Mouse (Mus musculus): ENCODE data around the gene Vmn1r24. TPM values are rescaled to one million over a fixed set of nuclear protein-coding genes. Genes with fewer than 3 reads are reported as not detected.

The Vmn1r24 gene
- not detected in 2 replicates for polyA plus RNA-seq (2012; rRNA removed; ENCODE audit: low replicate concordance)

GRCm38 (mm10) chr6:57961403-57961802 is at the start of gene Vmn1r24:
Vmn1r24 (minus strand) TSS chr6:57961503.

GRCm38 (mm10) chr6:57980710-57981109 is 19.4 kb upstream of the Vmn1r24 start, which contains the start of gene Vmn1r25:
Vmn1r25 (minus strand) TSS chr6:57980810.

GRCm38 (mm10) chr6:57926738-57927137 is 34.6 kb downstream of the Vmn1r24 start, which contains the start of gene Vmn1r23:
Vmn1r23 (minus strand) TSS chr6:57926838.

GRCm38 (mm10) chr6:57907928-57908327 is 53.4 kb downstream of the Vmn1r24 start, which contains the start of gene Vmn1r22:
Vmn1r22 (minus strand) TSS chr6:57908028.

Other genes starting within 250 kb of the Vmn1r24 start
- gene Vopp1, start 136.3 kb downstream of the Vmn1r24 start, polyA plus RNA-seq (2012; rRNA removed; ENCODE audit: low replicate concordance), result 16.2 and 23.3 TPM in 2 replicates
- not detected in 2 replicates for gene Vmn1r21, start 111.2 kb downstream of the Vmn1r24 start, polyA plus RNA-seq (2012; rRNA removed; ENCODE audit: low replicate concordance)
- gene Vmn1r22, start 53.5 kb downstream of the Vmn1r24 start, polyA plus RNA-seq (2012; rRNA removed; ENCODE audit: low replicate concordance), result not detected in 2 replicates
- not detected in 2 replicates for gene Vmn1r23, start 34.7 kb downstream of the Vmn1r24 start, polyA plus RNA-seq (2012; rRNA removed; ENCODE audit: low replicate concordance)
- gene Vmn1r25, start 19.3 kb upstream of the Vmn1r24 start, polyA plus RNA-seq (2012; rRNA removed; ENCODE audit: low replicate concordance), result not detected in 2 replicates
- gene Vmn1r26, start 53.7 kb upstream of the Vmn1r24 start, polyA plus RNA-seq (2012; rRNA removed; ENCODE audit: low replicate concordance), result not detected in 2 replicates

Data from mammary gland, adult 2 months (tissue).